Mouse (Mus musculus): ENCODE measurements around the gene Arhgef11.

GRCm38 (mm10) chr3:87755964-87756363 lies 138.6 kb downstream of the Arhgef11 start:
- TF ChIP-seq CTCF (IDR thresholded peaks at IDR 0.05; ENCODE audit: low read depth, low read length) (peak; percentile 51; the same call in 1 of the 2 replicates), POLR2A (IDR thresholded peaks at IDR 0.05; ENCODE audit: borderline replicate concordance, low read depth, low read length) (no peak)

Data from bone marrow macrophage, adult 2 months (primary cell).